Mouse (Mus musculus) G1E (cell line): ENCODE data around the gene Rgs3.

Experiments
- CTCF ChIP-seq: IDR thresholded peaks from 2 replicates; pipeline ENCODE4 v1.5.1; 2012; ENCODE audit warnings: low read depth, low read length, inconsistent platforms, mixed read lengths
- GATA1 ChIP-seq: IDR thresholded peaks from 2 replicates; pipeline ENCODE4 v1.6.1; 2012; ENCODE audit warnings: borderline replicate concordance, low read length, inconsistent platforms, mixed read lengths
- GATA2 ChIP-seq: IDR thresholded peaks from 2 replicates; pipeline ENCODE4 v1.6.1; 2012; ENCODE audit warnings: low read depth, low read length, inconsistent platforms, borderline replicate concordance

DNA sequence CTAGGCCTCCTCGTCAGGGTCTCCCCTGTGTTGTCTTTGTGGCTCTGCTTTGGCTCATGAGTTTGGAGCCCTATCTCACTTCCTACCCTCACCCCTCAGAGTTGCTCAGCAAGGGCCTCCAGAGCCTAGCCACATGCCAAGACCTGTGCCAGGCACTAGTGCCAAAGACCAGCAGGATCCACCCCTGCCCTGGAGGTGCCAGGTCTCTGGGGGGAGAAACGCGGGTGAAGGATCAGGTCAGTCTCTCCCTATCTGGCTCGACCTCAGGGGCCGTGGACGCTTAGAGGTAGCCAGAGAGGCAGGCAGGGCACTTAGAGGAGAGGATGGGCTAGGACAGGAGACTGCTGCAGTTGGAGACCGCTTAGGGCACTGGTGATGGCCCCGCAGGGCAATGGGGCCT is 122.7 kb downstream of the Rgs3 start:
- TF ChIP-seq CTCF (no peak), GATA1 (no peak), GATA2 (no peak)
